Mouse (Mus musculus) B cell, adult 67 days (primary cell): ENCODE results near the gene Zdhhc24. TPM values are rescaled to one million over a fixed set of nuclear protein-coding genes. Genes with fewer than 3 reads are reported as not detected.

Experiments used
- total RNA-seq, 2 experiments: library from RNA; stranded (reverse); gene quantifications; 4 replicates each; pipeline ENCODE4 v1.2.4; 2023

The Zdhhc24 gene
- 1 to 10 TPM; 7.9 to 9.3 TPM for total RNA-seq

GRCm38 (mm10) chr19:4878405-4879323 is at the start of gene Zdhhc24:
Zdhhc24 (plus strand) TSS chr19:4878668.

GRCm38 (mm10) chr19:4839149-4839548 is 39.3 kb upstream of the Zdhhc24 start, which contains the start of the genes Ccs and Ccdc87:
Ccs (minus strand) TSS chr19:4839332.
Ccdc87 (plus strand) TSS chr19:4839366.

GRCm38 (mm10) chr19:4854552-4855469 is 23.7 kb upstream of the Zdhhc24 start, which contains the start of gene Ctsf:
Ctsf (plus strand) TSS chr19:4855130.

GRCm38 (mm10) chr19:4877785-4878184 is 683 bp upstream of the Zdhhc24 start, which contains the start of gene Actn3:
Actn3 (minus strand) TSS chr19:4877909.

GRCm38 (mm10) chr19:4905979-4906794 is 27.7 kb downstream of the Zdhhc24 start, which contains the start of gene Bbs1:
Bbs1 (minus strand) TSS chr19:4906628.

GRCm38 (mm10) chr19:4927904-4928531 is 49.5 kb downstream of the Zdhhc24 start, which contains the start of gene Dpp3:
Dpp3 (minus strand) TSS chr19:4928287.

Other genes with a start within 250 kb of the Zdhhc24 start
- not detected for gene Gm960, start 180.0 kb upstream of the Zdhhc24 start, total RNA-seq
- not detected for gene Sptbn2, start 167.5 kb upstream of the Zdhhc24 start, total RNA-seq
- 10 to 100 TPM; 27.3 to 27.7 TPM for gene Rbm4b, start 122.2 kb upstream of the Zdhhc24 start, total RNA-seq
- gene Rbm4, start 84.8 kb upstream of the Zdhhc24 start, total RNA-seq, result 10 to 100 TPM; 69.7 to 74.8 TPM
- 10 to 100 TPM; 36.7 to 45.2 TPM for gene Gm21992, start 67.1 kb upstream of the Zdhhc24 start, total RNA-seq
- 10 to 100 TPM; 63.8 to 98.1 TPM for gene Rbm14, start 67.0 kb upstream of the Zdhhc24 start, total RNA-seq
- gene Ccs, start 39.3 kb upstream of the Zdhhc24 start, total RNA-seq, result 10 to 100 TPM; 23.0 to 24.4 TPM
- gene Ccdc87, start 39.3 kb upstream of the Zdhhc24 start, total RNA-seq, result not detected
- under 1 TPM in 1 of 2 experiments, not detected in 1; 0.87 TPM for gene Ctsf, start 23.5 kb upstream of the Zdhhc24 start, total RNA-seq
- gene Actn3, start 759 bp upstream of the Zdhhc24 start, total RNA-seq, result not detected
- gene Bbs1, start 28.0 kb downstream of the Zdhhc24 start, total RNA-seq, result 1 to 10 TPM; 4.1 to 4.3 TPM
- gene Dpp3, start 49.6 kb downstream of the Zdhhc24 start, total RNA-seq, result 10 to 100 TPM; 78.9 to 86.2 TPM
- gene Peli3, start 64.5 kb downstream of the Zdhhc24 start, total RNA-seq, result 1 to 10 TPM; 1.7 to 4.2 TPM
- 10 to 100 TPM; 22.0 to 39.4 TPM for gene Mrpl11, start 83.5 kb downstream of the Zdhhc24 start, total RNA-seq
- not detected for gene Npas4, start 111.6 kb downstream of the Zdhhc24 start, total RNA-seq
- gene Slc29a2, start 145.2 kb downstream of the Zdhhc24 start, total RNA-seq, result 1 to 10 TPM; 5.6 to 9.4 TPM
- 1 to 10 TPM; 4.8 TPM for gene B4gat1, start 160.2 kb downstream of the Zdhhc24 start, total RNA-seq
- gene AC124502.3, start 160.2 kb downstream of the Zdhhc24 start, total RNA-seq, result 1 to 10 TPM; 1.2 to 2.8 TPM
- gene Brms1, start 162.7 kb downstream of the Zdhhc24 start, total RNA-seq, result 10 to 100 TPM; 63.7 to 71.9 TPM
- 1 to 10 TPM; 2.5 to 5.3 TPM for gene Rin1, start 171.8 kb downstream of the Zdhhc24 start, total RNA-seq
- gene Cd248, start 189.4 kb downstream of the Zdhhc24 start, total RNA-seq, result not detected
- not detected for gene Tmem151a, start 206.9 kb downstream of the Zdhhc24 start, total RNA-seq
- gene Yif1a, start 209.9 kb downstream of the Zdhhc24 start, total RNA-seq, result 10 to 100 TPM; 29.3 to 49.9 TPM
- 1 to 10 TPM; 1.2 to 2.2 TPM for gene Cnih2, start 219.9 kb downstream of the Zdhhc24 start, total RNA-seq
- 100 to 1,000 TPM; 102 to 110 TPM for gene Rab1b, start 228.4 kb downstream of the Zdhhc24 start, total RNA-seq
- 10 to 100 TPM; 42.3 to 50.5 TPM for gene Klc2, start 239.9 kb downstream of the Zdhhc24 start, total RNA-seq